Mouse (Mus musculus): ENCODE data around the gene Osbpl5. TPM values are rescaled to one million over a fixed set of nuclear protein-coding genes. Genes with fewer than 3 reads are reported as not detected.
A peak's percentile ranks its signal among the peaks of the same experiment; 100 is the strongest.

Gene Osbpl5
- polyA plus RNA-seq, 1 experiment, result 20.6 TPM

GRCm38 (mm10) chr7:143757027-143757390 is 224 bp upstream of the Osbpl5 start:
- peak; percentile 86 for DNase-seq
- H3K4me1 ChIP-seq (replicated peaks; ENCODE audit: control insufficient read depth, insufficient read depth, low read length), result peaks cover 11% of the 10 kb centered on the region
- WGBS, result 1% methylated on average over 15 of the region's 15 CpGs
- no peaks in the 10 kb centered on the region for H3K36me3 ChIP-seq (ENCODE audit: control insufficient read depth, insufficient read depth, low read length)
- no peaks in the 10 kb centered on the region for H3K27me3 ChIP-seq (ENCODE audit: control insufficient read depth, insufficient read depth, low read length)
- H3K4me3 ChIP-seq (ENCODE audit: control insufficient read depth, insufficient read depth, low read length), result peak overlapping the region; percentile 53
- TF ChIP-seq CTCF (IDR thresholded peaks at IDR 0.05; ENCODE audit: borderline replicate concordance, control insufficient read depth, extremely low read depth, insufficient read depth, low read length, poor library complexity) (peak; percentile 62; the same call in 1 of the 2 replicates), POLR2A (IDR thresholded peaks at IDR 0.05; ENCODE audit: control insufficient read depth, extremely low read depth, insufficient read depth, low read length, poor library complexity) (peak; percentile 75)
- no peak overlapping the region for H3K27ac ChIP-seq (ENCODE audit: control insufficient read depth, insufficient read depth, low read length)

GRCm38 (mm10) chr7:143755357-143756124 is 1.2 kb downstream of the Osbpl5 start:
- Histone ChIP-seq H3K36me3 (ENCODE audit: control insufficient read depth, insufficient read depth, low read length) (no peaks in the 10 kb centered on the region), H3K27me3 (ENCODE audit: control insufficient read depth, insufficient read depth, low read length) (no peaks in the 10 kb centered on the region), H3K4me3 (ENCODE audit: control insufficient read depth, insufficient read depth, low read length) (no peak overlapping the region), H3K27ac (ENCODE audit: control insufficient read depth, insufficient read depth, low read length) (no peak overlapping the region), H3K4me1 (replicated peaks; ENCODE audit: control insufficient read depth, insufficient read depth, low read length) (peaks cover 11% of the 10 kb centered on the region)
- DNase-seq, result no peak
- TF ChIP-seq CTCF (IDR thresholded peaks at IDR 0.05; ENCODE audit: borderline replicate concordance, control insufficient read depth, extremely low read depth, insufficient read depth, low read length, poor library complexity) (no peak), POLR2A (IDR thresholded peaks at IDR 0.05; ENCODE audit: control insufficient read depth, extremely low read depth, insufficient read depth, low read length, poor library complexity) (no peak)
- WGBS, result 88% methylated on average over 9 of the region's 9 CpGs

GRCm38 (mm10) chr7:143753990-143754715 is 2.6 kb downstream of the Osbpl5 start:
- Histone ChIP-seq H3K36me3 (ENCODE audit: control insufficient read depth, insufficient read depth, low read length) (no peaks in the 10 kb centered on the region), H3K27me3 (ENCODE audit: control insufficient read depth, insufficient read depth, low read length) (no peaks in the 10 kb centered on the region), H3K4me3 (ENCODE audit: control insufficient read depth, insufficient read depth, low read length) (no peak overlapping the region), H3K27ac (ENCODE audit: control insufficient read depth, insufficient read depth, low read length) (no peak overlapping the region), H3K4me1 (replicated peaks; ENCODE audit: control insufficient read depth, insufficient read depth, low read length) (peaks cover 11% of the 10 kb centered on the region)
- no peak for TF ChIP-seq POLR2A (IDR thresholded peaks at IDR 0.05; ENCODE audit: control insufficient read depth, extremely low read depth, insufficient read depth, low read length, poor library complexity)
- TF ChIP-seq CTCF (IDR thresholded peaks at IDR 0.05; ENCODE audit: borderline replicate concordance, control insufficient read depth, extremely low read depth, insufficient read depth, low read length, poor library complexity), result peak; percentile 66; the same call in 1 of the 2 replicates
- WGBS, result 66% methylated on average over 5 of the region's 5 CpGs
- peak; percentile 73 for DNase-seq

- H3K36me3 ChIP-seq (ENCODE audit: control insufficient read depth, insufficient read depth, low read length), result no peaks in the 10 kb centered on the region
- no peak overlapping the region for H3K27ac ChIP-seq (ENCODE audit: control insufficient read depth, insufficient read depth, low read length)
- WGBS, result 97% methylated on average over 3 of the region's 3 CpGs
- TF ChIP-seq CTCF (IDR thresholded peaks at IDR 0.05; ENCODE audit: borderline replicate concordance, control insufficient read depth, extremely low read depth, insufficient read depth, low read length, poor library complexity), result no peak
- TF ChIP-seq POLR2A (IDR thresholded peaks at IDR 0.05; ENCODE audit: control insufficient read depth, extremely low read depth, insufficient read depth, low read length, poor library complexity), result no peak
- no peak for DNase-seq
- H3K4me3 ChIP-seq (ENCODE audit: control insufficient read depth, insufficient read depth, low read length), result no peak overlapping the region
- peaks cover 8% of the 10 kb centered on the region for H3K4me1 ChIP-seq (replicated peaks; ENCODE audit: control insufficient read depth, insufficient read depth, low read length)
- no peaks in the 10 kb centered on the region for H3K27me3 ChIP-seq (ENCODE audit: control insufficient read depth, insufficient read depth, low read length)
Observed at GRCm38 (mm10) chr7:143752606-143753005, 4.2 kb downstream of the Osbpl5 start.

- H3K27ac ChIP-seq (ENCODE audit: control insufficient read depth, insufficient read depth, low read length), result no peak overlapping the region
- no peaks in the 10 kb centered on the region for H3K36me3 ChIP-seq (ENCODE audit: control insufficient read depth, insufficient read depth, low read length)
- peaks cover 7% of the 10 kb centered on the region for H3K4me1 ChIP-seq (replicated peaks; ENCODE audit: control insufficient read depth, insufficient read depth, low read length)
- H3K27me3 ChIP-seq (ENCODE audit: control insufficient read depth, insufficient read depth, low read length), result no peaks in the 10 kb centered on the region
- 93% methylated on average over 4 of the region's 4 CpGs for WGBS
- no peak overlapping the region for H3K4me3 ChIP-seq (ENCODE audit: control insufficient read depth, insufficient read depth, low read length)
- TF ChIP-seq POLR2A (IDR thresholded peaks at IDR 0.05; ENCODE audit: control insufficient read depth, extremely low read depth, insufficient read depth, low read length, poor library complexity), result no peak
- no peak for TF ChIP-seq CTCF (IDR thresholded peaks at IDR 0.05; ENCODE audit: borderline replicate concordance, control insufficient read depth, extremely low read depth, insufficient read depth, low read length, poor library complexity)
- no peak for DNase-seq
Observed at GRCm38 (mm10) chr7:143752056-143752455, 4.7 kb downstream of the Osbpl5 start.

- peaks cover 5% of the 10 kb centered on the region for H3K4me1 ChIP-seq (replicated peaks; ENCODE audit: control insufficient read depth, insufficient read depth, low read length)
- no peak overlapping the region for H3K4me3 ChIP-seq (ENCODE audit: control insufficient read depth, insufficient read depth, low read length)
- DNase-seq, result no peak
- no peak for TF ChIP-seq CTCF (IDR thresholded peaks at IDR 0.05; ENCODE audit: borderline replicate concordance, control insufficient read depth, extremely low read depth, insufficient read depth, low read length, poor library complexity)
- TF ChIP-seq POLR2A (IDR thresholded peaks at IDR 0.05; ENCODE audit: control insufficient read depth, extremely low read depth, insufficient read depth, low read length, poor library complexity), result no peak
- H3K27me3 ChIP-seq (ENCODE audit: control insufficient read depth, insufficient read depth, low read length), result no peaks in the 10 kb centered on the region
- H3K36me3 ChIP-seq (ENCODE audit: control insufficient read depth, insufficient read depth, low read length), result no peaks in the 10 kb centered on the region
- H3K27ac ChIP-seq (ENCODE audit: control insufficient read depth, insufficient read depth, low read length), result no peak overlapping the region
- WGBS, result 95% methylated on average over 1 of the region's 1 CpGs
Observed at GRCm38 (mm10) chr7:143751380-143751779, 5.4 kb downstream of the Osbpl5 start.

All from thymus, adult 2 months (tissue).